11 mouse cellular contexts compared by ENCODE assay signal in genomic region chr3:138515656-138516370, GRCm38 (mm10). TPM values are rescaled to one million over a fixed set of nuclear protein-coding genes. Genes with fewer than 3 reads are reported as not detected.
DNase-seq lines count a peak whose midpoint lies in the region; ATAC-seq and TF ChIP-seq lines count a peak whose summit lies in the region.
"Had no signal": no experiment of that assay in that cellular context is flagged by ENCODE, and none has a peak within 500 bp of the region (broad histone marks: within the 10 kb centered on the region; RNA-seq: fewer than 3 reads in every experiment).

No protein-coding gene starts in this region.

- no peak overlapping the region for H3K4me3 ChIP-seq in neural tube, embryonic 11.5 days (ENCODE audit: low read depth, low read length)
- no peak overlapping the region; the same call in 1 of the 2 replicates for H3K4me3 ChIP-seq in hindbrain, embryonic 10.5 days
- H3K4me3 ChIP-seq in neural tube, embryonic 13.5 days = no peak overlapping the region
- H3K4me3 ChIP-seq: liver, embryonic 15.5 days had no signal

- peak; percentile 47 for DNase-seq in neural tube, embryonic 11.5 days (ENCODE audit: low spot score)
- no peak for DNase-seq in neural tube, embryonic 10.5 days (ENCODE audit: extremely low spot score, low spot score)
- peak; percentile 54 for DNase-seq in brain, embryonic 14.5 days (ENCODE audit: low read depth)
- peak; percentile 58 for DNase-seq in hindbrain, embryonic 10.5 days (ENCODE audit: low spot score)
- DNase-seq in cerebellum, adult 8-10 months = no peak
- DNase-seq in spleen, postnatal 36 days (ENCODE audit: low spot score in 2 of 2) = no peak
- DNase-seq in urinary bladder, postnatal 25 days (ENCODE audit: low spot score) = no peak
- DNase-seq: cerebellum, postnatal 14 days; thymus, postnatal 4 days had no signal

- H3K27ac ChIP-seq in neural tube, embryonic 11.5 days (ENCODE audit: low read depth, low read length) = 0 out of 2 replicates have a peak overlapping the region, but pooled peaks have one; percentile 23
- peak overlapping the region; percentile 78 for H3K27ac ChIP-seq in hindbrain, embryonic 10.5 days
- H3K27ac ChIP-seq in neural tube, embryonic 13.5 days (replicated peaks) = no peak overlapping the region
- H3K27ac ChIP-seq: liver, embryonic 15.5 days had no signal

- TF ChIP-seq CTCF in brain, embryonic 14.5 days (IDR thresholded peaks at IDR 0.05; ENCODE audit: borderline replicate concordance, extremely low read depth, insufficient read depth, insufficient read length) = no peak

- H3K9me3 ChIP-seq in neural tube, embryonic 11.5 days (ENCODE audit: control insufficient read depth, low read length) = no peaks in the 10 kb centered on the region
- H3K9me3 ChIP-seq in hindbrain, embryonic 10.5 days = no peaks in the 10 kb centered on the region
- no peaks in the 10 kb centered on the region for H3K9me3 ChIP-seq in neural tube, embryonic 13.5 days
- H3K9me3 ChIP-seq: liver, embryonic 15.5 days had no signal

- peaks cover 20% of the 10 kb centered on the region for H3K4me1 ChIP-seq in neural tube, embryonic 11.5 days (ENCODE audit: control insufficient read depth, insufficient read depth, low read length)
- peaks cover 38% of the 10 kb centered on the region for H3K4me1 ChIP-seq in hindbrain, embryonic 10.5 days (replicated peaks)
- peaks cover 24% of the 10 kb centered on the region for H3K4me1 ChIP-seq in neural tube, embryonic 13.5 days (replicated peaks)
- H3K4me1 ChIP-seq: liver, embryonic 15.5 days had no signal

- no peak overlapping the region for H3K4me2 ChIP-seq in neural tube, embryonic 11.5 days (ENCODE audit: low read depth)
- no peak overlapping the region for H3K4me2 ChIP-seq in neural tube, embryonic 13.5 days
- H3K4me2 ChIP-seq: liver, embryonic 15.5 days had no signal

- ATAC-seq in neural tube, embryonic 11.5 days (ENCODE audit: insufficient read depth, low FRiP score, low TSS enrichment) = peak; percentile 22
- 0 out of 2 replicates have a peak, but pooled peaks have one; percentile 48 for ATAC-seq in neural tube, embryonic 13.5 days (ENCODE audit: low read depth)

- no peak overlapping the region for H3K9ac ChIP-seq in neural tube, embryonic 11.5 days (ENCODE audit: low read length)
- no peak overlapping the region for H3K9ac ChIP-seq in neural tube, embryonic 13.5 days
- H3K9ac ChIP-seq: liver, embryonic 15.5 days had no signal

- 46% methylated on average over 10 of the region's 10 CpGs for WGBS in neural tube, embryonic 11.5 days
- WGBS in hindbrain, embryonic 10.5 days = 34% methylated on average over 10 of the region's 10 CpGs
- 23% methylated on average over 10 of the region's 10 CpGs for whole genome bisulfite sequencing in neural tube, embryonic 13.5 days

- TF ChIP-seq POLR2A in brain, embryonic 14.5 days (IDR thresholded peaks at IDR 0.05; ENCODE audit: borderline replicate concordance, extremely low read depth, insufficient read depth, insufficient read length, poor library complexity, severe bottlenecking) = no peak

- H3K36me3 ChIP-seq in neural tube, embryonic 11.5 days (ENCODE audit: control insufficient read depth, insufficient read depth, low read length) = no peaks in the 10 kb centered on the region
- no peaks in the 10 kb centered on the region for H3K36me3 ChIP-seq in hindbrain, embryonic 10.5 days
- H3K36me3 ChIP-seq in neural tube, embryonic 13.5 days = no peaks in the 10 kb centered on the region
- H3K36me3 ChIP-seq: liver, embryonic 15.5 days had no signal

- no peaks in the 10 kb centered on the region for H3K27me3 ChIP-seq in neural tube, embryonic 11.5 days (ENCODE audit: control insufficient read depth, insufficient read depth, low read length)
- no peaks in the 10 kb centered on the region for H3K27me3 ChIP-seq in hindbrain, embryonic 10.5 days (ENCODE audit: insufficient read depth, poor library complexity, severe bottlenecking)
- no peaks in the 10 kb centered on the region for H3K27me3 ChIP-seq in neural tube, embryonic 13.5 days
- H3K27me3 ChIP-seq: liver, embryonic 15.5 days had no signal

RNA-seq across cellular contexts. Expression of gene Eif4e, which starts 10.2 kb away (rescaled TPM):
- 458 and 468 TPM in 2 replicates for polyA plus RNA-seq in neural tube, embryonic 11.5 days (2014; fragmentation: Nextera tagmentation; extraction: Ambion mirVana)
- polyA plus RNA-seq in brain, embryonic 14.5 days (2012; rRNA removed) = 204 and 215 TPM in 2 replicates
- polyA plus RNA-seq in hindbrain, embryonic 10.5 days (2016; fragmentation: Nextera tagmentation; extraction: Ambion mirVana) = 370 and 465 TPM in 2 replicates
- polyA plus RNA-seq in neural tube, embryonic 13.5 days (2015; fragmentation: Nextera tagmentation; extraction: Ambion mirVana) = 300 and 384 TPM in 2 replicates

RNA-seq across cellular contexts. Expression of gene Metap1, which starts 26.5 kb away (rescaled TPM):
- 69.0 and 69.6 TPM in 2 replicates for polyA plus RNA-seq in neural tube, embryonic 11.5 days (2014; fragmentation: Nextera tagmentation; extraction: Ambion mirVana)
- polyA plus RNA-seq in brain, embryonic 14.5 days (2012; rRNA removed) = 53.3 and 54.5 TPM in 2 replicates
- polyA plus RNA-seq in hindbrain, embryonic 10.5 days (2016; fragmentation: Nextera tagmentation; extraction: Ambion mirVana) = 51.3 and 53.8 TPM in 2 replicates
- 46.1 and 53.1 TPM in 2 replicates for polyA plus RNA-seq in neural tube, embryonic 13.5 days (2015; fragmentation: Nextera tagmentation; extraction: Ambion mirVana)

Comparison
In these comparisons a context has a peak if more than half of its experiments do, and no peak if none do; other contexts are left out.
1. DNase-seq: peak in neural tube, embryonic 11.5 days (single experiment), brain, embryonic 14.5 days (single experiment) and hindbrain, embryonic 10.5 days (single experiment); none in neural tube, embryonic 10.5 days (single experiment), cerebellum, adult 8-10 months (single experiment), spleen, postnatal 36 days (0 of 2) and urinary bladder, postnatal 25 days (single experiment).